Mouse (Mus musculus) urinary bladder, postnatal 25 days (tissue): ENCODE data around the gene Brd3os.
A peak's percentile ranks its signal among the peaks of the same experiment; 100 is the strongest.

ENCODE experiments used
- DNase-seq: peaks from one replicate; pipeline ENCODE4 v3.0.0; 2022; ENCODE audit warnings: low spot score

The Brd3os gene

GRCm38 (mm10) chr2:27469292-27469990 lies 27.3 kb downstream of the Brd3os start:
- no peak for DNase-seq

- no peak for DNase-seq
These were observed 27.8 kb downstream of the Brd3os start for GRCm38 (mm10) chr2:27469991-27470355.

GRCm38 (mm10) chr2:27470535-27470934 lies 28.4 kb downstream of the Brd3os start:
- DNase-seq: no peak

GRCm38 (mm10) chr2:27471170-27471584 lies 29.1 kb downstream of the Brd3os start:
- no peak for DNase-seq

- DNase-seq: no peak
These were observed 31.1 kb downstream of the Brd3os start for GRCm38 (mm10) chr2:27473061-27473765.

GRCm38 (mm10) chr2:27473911-27474310 lies 31.8 kb downstream of the Brd3os start:
- no peak for DNase-seq

GRCm38 (mm10) chr2:27474621-27475484 lies 32.7 kb downstream of the Brd3os start:
- peak; percentile 41 for DNase-seq

GRCm38 (mm10) chr2:27475495-27476302 lies 33.6 kb downstream of the Brd3os start:
- DNase-seq: peak; percentile 81

GRCm38 (mm10) chr2:27476303-27477192 lies 34.4 kb downstream of the Brd3os start:
- DNase-seq: no peak

- DNase-seq: no peak
These were observed 37.7 kb downstream of the Brd3os start for GRCm38 (mm10) chr2:27479821-27480220.

GRCm38 (mm10) chr2:27480367-27480766 lies 38.2 kb downstream of the Brd3os start:
- DNase-seq: no peak

GRCm38 (mm10) chr2:27482265-27482861 lies 40.2 kb downstream of the Brd3os start:
- no peak for DNase-seq

GRCm38 (mm10) chr2:27486725-27487124 lies 44.6 kb downstream of the Brd3os start:
- no peak for DNase-seq

GRCm38 (mm10) chr2:27487336-27488049 lies 45.4 kb downstream of the Brd3os start:
- DNase-seq: no peak

GRCm38 (mm10) chr2:27488362-27488761 lies 46.2 kb downstream of the Brd3os start:
- no peak for DNase-seq

GRCm38 (mm10) chr2:27490939-27491338 lies 48.8 kb downstream of the Brd3os start:
- DNase-seq: no peak
